Mouse (Mus musculus): Measurements from ENCODE around the gene Col11a2.
"Not testable (repeated sequence)": the region's sequence is repeated elsewhere in the genome, so short reads cannot be mapped to it uniquely, and the experiment has no call there.

Gene Col11a2

DNA sequence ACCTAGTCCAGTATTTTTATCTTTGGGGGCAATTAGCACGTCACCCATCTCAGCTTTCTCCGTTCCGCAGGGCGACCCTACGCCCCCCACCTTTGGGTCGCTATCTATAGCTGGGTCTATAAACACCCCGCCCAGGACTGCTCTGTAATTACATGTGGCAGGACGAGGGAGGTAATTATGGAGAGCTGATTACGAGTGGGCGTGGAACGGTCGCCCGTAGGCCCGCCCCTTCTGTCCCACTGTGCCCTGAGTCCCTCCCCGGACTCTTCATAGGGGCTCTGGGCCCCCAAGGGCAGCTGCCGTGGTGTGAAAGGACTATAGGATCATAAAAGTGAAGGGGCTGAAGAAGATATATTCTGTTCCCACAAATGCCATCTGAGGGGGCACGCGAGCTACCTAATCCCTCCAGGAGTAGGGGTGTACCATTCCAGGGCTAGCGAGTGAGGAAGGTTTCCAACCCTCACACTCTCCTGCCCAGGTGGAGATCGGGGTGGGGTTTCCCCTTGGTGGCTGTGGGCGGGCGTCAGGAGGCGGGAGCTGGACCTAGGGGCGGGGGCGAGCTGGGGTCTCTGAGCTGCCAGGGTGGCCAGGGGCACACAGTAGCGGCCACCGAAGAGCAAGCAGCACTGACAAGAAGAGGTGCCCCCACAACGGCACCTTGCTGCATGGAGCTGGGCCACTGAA lies at the start of gene Col11a2:
TSS of gene Col11a2 (plus strand) at position 560 of the 684 bp plus-strand sequence.
- no peak for DNase-seq (ENCODE audit: low read depth, low spot score)

DNA sequence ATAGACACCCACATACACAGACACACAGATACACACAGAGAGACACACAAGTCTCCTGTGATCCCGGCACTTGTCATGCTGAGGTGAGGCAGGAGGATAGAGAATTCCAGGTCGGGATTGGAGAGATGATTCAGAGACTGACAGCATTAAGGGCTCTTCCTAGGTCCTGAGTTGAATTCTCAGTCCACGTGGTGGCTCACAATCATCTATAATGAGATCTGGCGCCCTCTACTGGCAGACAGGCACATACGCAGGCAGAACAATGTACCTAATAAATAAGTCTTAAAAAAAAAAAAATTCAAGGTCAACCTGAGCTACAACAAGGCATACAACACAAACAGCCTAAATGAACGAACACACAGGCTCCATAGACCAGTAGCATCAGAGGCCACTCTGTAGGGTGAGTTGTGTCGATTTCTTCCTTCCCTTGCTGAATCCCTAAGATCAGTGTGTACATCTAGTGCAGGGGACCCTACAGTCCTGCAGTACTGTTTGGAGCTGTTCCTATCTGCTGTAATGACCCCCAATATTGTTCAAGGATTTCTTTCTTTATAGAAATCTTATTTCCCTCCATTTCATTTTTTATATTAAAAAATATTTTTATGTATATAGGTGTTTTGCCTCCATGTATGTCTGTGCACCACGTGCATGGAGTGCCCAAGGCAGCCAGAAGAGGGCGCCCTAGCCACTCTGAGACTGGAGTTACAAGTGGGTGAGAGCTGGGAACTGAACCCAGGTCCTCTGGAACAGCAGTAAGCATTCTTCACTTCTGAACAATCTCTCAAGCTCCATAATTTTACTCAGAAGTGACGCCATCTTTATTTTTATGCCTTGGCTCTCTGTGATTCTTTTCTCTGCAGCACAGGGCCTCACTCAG lies 47.2 kb upstream of the Col11a2 start:
- peak; percentile 95 for DNase-seq (ENCODE audit: low read depth, low spot score)

DNA sequence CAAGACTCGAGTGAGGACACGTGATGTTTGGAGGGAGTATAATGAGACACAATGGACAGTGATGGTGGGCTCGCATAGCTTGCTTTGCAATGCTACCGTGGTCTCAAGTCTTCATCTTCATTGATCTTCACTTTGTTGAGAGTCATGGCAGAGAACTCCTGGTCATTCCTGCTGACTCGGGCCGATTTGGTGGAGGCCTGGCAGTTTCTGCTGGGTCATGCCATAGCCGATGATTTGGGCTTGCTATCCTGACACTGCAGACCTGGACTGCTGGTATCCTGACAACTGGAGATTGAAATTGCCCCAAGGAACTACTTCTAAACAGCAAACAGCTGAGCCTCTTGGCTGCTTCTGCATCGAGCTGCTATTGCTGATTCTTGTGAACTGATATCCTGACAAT lies 44.3 kb upstream of the Col11a2 start:
- no peak for DNase-seq (ENCODE audit: low read depth, low spot score)

DNA sequence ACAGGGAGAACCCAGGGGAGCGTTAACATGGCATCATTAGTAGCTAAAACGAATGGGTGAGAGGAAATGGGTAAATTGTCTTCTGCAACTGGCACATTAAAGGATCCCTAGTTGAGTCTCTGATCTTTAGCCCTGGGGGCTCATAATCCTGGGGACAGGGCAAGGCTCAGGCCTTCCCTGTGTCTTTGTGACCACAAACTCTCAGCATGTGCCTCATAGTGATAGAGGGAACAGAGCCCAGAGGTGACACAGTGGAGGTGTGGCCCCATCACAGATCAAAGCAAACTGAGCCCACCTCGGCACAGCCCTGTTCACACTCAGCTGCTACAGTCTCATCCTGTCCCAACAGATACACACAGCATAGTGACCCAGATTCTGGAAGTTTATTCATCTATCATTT lies 43.6 kb upstream of the Col11a2 start:
- peak; percentile 1 for DNase-seq (ENCODE audit: low read depth, low spot score)

DNA sequence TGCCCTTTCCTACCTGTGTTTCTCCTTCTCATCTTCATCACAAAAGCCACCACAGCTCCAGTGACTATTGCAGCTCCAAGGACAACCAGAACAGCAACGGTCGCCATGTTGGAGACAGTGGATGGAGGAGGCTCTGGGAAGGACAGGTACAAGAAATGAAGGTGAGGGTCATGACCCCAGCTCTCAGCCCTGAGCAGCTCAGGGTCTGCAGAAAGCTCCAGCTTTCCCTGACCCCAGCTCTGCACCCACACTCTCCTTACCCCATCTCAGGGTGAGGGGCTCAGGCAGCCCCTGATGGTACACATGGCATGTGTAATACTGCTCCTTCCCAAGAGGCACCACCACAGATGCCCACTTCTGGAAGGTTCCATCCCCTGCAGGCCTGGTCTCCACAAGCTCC lies 42.2 kb upstream of the Col11a2 start:
- peak; percentile 1 for DNase-seq (ENCODE audit: low read depth, low spot score)

DNA sequence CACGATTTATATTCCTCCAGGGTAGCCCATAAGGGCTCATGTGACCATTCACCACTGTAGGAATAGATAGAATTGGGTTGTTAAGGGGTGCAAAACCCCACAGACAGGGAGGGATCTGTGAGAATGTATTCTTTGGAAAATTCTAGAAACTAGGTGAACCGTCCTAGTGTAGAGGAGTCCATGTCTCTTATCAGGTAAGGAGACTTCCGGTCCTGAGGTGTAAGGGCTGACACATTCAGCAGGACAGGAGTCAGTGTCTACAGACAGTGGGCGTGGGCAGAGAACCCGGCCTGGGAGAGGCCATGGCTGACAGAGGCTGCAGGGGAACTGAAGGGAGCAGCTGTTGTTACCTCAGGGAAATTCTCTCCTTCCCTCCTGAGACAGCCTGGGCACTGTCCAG lies 40.5 kb upstream of the Col11a2 start:
- peak; percentile 12 for DNase-seq (ENCODE audit: low read depth, low spot score)

DNA sequence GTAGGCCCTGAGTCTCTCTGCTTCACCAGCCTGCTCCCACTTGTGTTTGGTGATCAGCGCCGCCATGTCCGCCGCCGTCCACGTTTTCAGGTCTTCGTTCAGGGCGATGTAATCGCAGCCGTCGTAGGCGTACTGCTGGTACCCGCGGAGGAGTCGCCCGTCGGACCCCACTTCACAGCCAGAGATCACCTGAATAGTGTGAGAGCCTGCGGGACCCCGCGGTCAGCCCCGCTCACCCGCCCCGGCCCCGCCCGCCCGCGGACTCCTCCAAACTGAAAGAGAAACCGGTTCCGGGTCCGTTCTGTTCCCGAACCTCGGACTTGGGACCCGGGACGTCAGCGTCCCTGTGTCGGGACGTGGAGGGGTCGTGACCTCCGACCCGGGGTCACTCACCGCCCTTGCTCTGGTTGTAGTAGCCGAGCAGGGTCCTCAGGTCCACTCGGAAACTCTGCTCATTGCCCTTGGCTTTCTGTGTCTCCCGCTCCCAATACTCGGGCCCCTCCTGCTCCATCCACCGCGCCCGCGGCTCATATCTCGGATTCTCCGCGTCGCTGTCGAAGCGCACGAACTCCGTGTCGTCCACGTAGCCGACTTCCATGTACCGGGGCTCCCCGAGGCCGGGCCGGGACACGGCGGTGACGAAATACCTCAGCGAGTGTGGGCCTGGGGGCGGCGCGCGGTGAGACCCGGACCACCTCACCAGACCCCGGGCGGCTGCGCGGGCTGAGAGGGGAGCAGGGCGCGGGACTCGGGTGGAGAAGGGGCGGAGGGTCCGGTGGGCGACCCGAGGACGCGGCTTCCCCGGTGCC lies 39.7 kb upstream of the Col11a2 start:
- DNase-seq (ENCODE audit: low read depth, low spot score): peak; percentile 18

DNA sequence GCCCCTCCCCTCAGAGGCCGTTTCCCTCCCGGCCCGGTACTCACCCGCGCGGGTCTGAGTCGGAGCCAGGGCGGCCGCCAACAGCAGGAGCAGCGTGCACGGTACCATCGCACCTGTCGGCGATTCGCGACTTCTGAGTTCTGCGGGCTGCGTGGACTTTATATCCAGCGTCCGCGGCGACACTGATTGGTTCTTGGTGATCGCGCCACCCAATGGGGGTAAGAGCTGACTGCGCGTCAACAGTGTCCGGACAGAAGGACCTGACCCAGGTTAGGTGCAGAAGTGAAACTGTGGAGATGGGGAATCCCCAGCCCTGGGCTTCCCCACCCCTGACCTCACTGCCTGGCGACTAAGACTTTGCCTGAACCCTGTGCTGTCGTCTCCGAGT lies 39.1 kb upstream of the Col11a2 start, which contains the start of gene H2-K1:
TSS of gene H2-K1 (minus strand) at position 198 of the 388 bp plus-strand sequence.
- peak; percentile 86 for DNase-seq (ENCODE audit: low read depth, low spot score)

DNA sequence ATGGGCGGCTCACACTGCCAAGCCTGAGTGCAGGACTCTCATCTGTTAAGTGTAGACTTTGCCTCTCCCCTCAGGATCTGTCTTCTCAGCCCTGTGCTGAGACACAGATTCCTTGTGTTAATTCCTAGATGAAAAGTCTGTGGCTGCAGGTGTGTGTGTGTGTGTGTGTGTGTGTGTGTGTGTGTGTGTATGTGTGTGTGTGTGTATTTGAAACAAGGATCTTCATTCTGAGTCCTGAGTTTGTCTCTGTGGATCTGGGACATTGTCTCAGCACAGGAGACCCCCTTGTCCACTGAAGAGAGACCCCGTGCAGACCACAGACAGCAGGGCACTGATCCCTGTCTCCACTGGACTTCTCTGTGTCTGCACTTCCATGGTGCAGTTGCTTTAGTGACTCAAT lies 38.4 kb upstream of the Col11a2 start:
- not testable (repeated sequence) for DNase-seq (ENCODE audit: low read depth, low spot score)

DNA sequence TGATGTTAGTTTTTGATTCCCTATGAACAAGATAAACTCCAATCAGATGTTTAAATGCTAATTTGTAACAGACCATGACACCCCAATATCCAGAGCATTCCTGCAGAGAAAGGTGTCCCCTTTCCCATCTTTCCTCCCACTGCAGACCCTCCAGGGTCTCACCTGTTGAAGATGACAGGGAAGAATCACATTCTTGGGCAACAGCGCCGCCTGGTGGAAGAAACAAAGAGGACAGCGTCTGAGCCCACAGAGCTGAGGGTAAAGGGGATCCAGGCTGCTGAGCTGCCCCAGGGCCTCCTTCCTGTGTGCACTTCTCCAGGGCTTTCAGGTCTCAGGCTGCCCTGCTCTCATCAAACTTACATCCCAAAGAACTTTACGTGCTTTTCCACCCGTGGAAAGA lies 35.8 kb upstream of the Col11a2 start:
- DNase-seq (ENCODE audit: low read depth, low spot score): peak; percentile 74

DNA sequence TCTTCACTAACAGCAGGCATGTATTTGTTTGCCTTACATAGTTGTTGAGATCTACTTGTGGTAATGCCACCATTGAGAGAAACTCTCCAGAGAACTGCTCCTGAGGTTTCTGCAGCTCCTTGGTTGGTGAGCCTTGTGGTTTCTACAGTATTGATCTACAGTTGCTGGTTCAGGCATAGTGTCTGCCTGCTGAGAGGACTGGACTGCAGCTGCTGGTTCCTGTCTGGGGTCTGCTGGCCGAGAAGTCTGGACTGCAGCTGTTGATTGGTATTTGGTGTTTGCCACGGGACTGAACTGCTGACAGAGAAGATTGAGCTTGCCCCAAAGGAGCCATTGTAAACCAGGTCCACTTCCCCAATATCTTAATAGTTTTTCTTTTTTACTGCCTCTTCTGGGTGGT lies 32.7 kb upstream of the Col11a2 start:
- DNase-seq (ENCODE audit: low read depth, low spot score): no peak

DNA sequence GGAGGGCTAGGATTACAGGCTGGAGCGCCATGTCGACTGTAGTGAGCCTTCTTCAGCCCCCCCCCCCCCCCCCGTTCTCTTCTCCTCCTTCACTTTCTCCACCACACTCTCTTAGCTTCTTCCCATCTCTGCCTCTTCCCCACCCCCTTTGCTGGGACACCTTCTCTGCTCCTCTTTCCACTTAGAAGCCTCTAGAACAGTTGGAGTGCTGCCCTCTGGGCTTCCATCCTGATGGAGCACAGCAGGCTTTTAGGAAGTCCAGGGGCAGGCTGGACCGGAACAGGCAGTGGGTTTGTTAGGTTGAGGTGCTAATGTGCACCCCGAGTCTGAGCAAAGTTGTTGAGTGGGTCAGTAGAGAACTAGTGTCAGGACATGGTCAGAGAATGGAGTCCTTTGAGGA lies 29.1 kb upstream of the Col11a2 start:
- no peak for DNase-seq (ENCODE audit: low read depth, low spot score)

DNA sequence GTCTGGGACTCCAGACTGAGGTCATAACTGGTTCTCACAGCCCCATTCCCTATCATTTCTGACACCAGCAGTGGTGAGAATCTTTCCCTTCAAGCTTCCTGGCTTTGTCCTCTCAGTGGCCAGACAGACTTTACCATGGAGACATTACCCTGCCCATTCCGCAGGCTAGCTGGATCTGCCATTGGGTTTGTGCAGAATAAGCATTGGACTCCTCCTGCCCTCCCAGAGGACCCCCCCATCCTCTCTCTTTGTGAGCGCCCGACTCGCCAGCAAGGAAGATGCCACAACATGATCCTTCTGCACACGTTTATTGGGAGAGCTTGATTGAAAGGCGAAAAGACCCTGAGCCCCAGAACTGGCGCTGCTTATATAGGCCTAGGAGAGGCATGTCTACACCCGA lies 25.8 kb upstream of the Col11a2 start:
- DNase-seq (ENCODE audit: low read depth, low spot score): peak; percentile 2

DNA sequence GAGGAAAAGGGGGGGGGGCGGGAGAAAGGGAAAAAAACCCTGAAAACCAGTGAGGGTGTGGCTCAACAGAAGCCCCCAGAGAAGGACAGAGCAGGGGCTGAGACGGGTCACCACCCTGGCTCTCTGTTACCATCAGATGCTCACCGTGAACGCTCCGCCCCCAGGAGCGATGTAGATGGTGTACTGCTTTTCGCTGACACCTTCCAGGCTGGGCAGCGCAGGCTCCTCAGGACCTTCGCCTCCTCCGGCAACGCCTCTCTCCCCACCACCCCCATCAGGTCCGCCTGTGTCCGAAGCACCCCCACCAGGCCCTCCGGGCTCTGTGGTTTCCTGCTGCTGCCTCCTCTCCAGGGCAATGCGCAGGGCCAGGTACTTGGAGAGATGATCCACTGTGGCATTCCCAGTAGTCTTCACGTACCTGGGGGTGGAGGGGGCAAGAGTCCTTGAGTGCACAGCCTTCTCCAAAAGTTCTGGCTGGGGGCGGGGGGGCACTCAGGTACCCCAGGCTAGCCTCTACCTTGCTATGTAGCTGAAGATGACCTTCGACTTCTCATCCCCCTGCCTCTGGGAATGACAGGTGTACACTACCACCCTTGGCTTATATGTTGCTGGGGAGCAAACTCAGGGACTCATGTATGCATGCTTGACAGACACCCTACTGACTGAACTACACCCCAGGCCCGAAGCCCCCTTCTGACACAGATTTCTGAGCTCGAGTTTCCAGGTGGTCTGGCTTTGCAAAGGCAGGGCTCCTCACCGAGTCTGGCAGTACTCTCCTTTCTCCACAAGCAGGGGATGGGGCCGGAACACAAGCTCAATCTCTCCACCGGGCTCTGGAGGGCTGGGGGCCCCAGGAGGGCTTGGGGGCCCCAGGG lies 17.5 kb upstream of the Col11a2 start:
- DNase-seq (ENCODE audit: low read depth, low spot score): no peak

DNA sequence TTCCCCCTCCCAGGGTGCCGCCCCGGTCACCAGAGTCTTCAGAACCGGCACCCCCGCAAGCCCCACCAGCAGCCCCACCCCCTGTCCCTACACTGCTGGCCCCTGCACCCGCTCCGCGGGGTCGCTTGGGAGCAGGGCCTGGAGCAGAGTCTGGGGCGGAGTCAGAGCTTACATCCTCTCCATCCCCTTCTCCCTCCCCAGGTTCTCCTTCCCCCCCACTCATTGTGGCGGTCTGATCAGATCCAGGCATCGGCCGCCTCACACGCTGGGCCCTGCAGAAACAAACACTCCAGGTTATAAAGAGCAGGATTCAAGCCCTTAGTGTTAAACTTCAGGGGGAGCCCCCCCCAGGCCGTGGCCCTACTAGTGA lies 16.8 kb upstream of the Col11a2 start:
- DNase-seq (ENCODE audit: low read depth, low spot score): no peak

DNA sequence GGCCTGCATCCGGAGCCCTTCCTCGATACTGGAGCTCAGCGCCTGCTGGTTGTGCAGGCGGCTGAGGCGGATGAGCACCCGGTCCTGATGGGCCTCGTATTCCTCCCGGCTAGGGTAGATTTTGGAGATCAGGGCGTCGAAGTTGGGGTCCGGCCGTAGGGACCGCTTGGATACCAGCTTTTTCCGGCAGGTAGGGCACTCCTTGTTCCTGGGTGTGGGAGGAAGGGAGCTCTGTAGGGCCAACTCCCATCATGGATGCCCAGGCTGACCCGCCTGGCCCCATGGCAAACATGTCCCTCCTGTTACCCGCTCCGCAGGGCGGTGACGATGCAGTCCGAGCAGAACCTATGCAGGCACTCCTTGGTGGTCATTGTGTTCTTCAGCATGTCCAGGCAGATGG lies 16.2 kb upstream of the Col11a2 start:
- no peak for DNase-seq (ENCODE audit: low read depth, low spot score)

DNA sequence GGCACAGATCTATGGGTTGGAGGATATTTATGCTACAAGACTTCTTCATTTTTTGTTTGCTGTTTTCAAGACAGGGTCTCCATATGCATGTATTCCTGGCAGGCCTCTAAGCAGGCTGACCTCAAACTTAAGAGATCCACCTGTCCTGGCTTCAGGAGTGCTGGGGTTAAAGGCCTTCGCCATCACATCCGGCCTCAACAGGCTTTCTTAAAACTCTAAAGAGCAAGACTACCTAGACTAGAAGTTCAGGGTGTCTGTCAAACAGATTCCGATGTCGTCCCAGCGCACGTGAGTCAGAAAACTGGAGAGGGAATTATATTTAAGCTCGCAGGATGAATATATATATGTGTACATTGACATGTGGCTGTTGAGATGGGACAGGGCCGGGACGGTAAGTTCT lies 15.6 kb upstream of the Col11a2 start:
- DNase-seq (ENCODE audit: low read depth, low spot score): no peak

DNA sequence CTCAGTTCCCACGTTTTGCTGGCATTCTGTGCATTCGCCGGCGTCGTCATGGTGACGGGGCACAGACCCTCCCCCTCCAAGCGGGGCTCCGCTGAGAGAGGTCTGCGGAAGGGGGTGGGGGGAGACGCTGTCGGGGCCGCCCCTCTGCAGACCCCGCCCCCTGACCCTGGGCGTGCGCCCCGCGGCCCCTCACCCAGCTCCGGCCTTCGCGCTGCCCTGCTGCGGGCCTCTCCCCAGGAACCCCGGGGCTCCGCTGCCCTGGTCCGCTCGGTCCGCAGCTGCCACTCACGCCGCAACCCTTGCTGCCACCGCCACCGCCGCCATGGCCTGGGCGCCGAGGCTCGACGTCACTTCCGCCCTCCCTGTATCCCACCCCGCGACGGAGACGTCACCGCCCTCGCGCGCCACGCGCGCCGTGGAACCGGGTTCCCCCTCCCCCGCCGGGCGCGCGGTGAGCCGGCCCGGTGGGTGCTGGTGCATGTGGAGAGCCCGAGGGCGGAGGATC lies 14.9 kb upstream of the Col11a2 start, which contains the start of gene Ring1:
TSS of gene Ring1 (minus strand) at position 364 of the 505 bp plus-strand sequence.
- peak; percentile 90 for DNase-seq (ENCODE audit: low read depth, low spot score)

DNA sequence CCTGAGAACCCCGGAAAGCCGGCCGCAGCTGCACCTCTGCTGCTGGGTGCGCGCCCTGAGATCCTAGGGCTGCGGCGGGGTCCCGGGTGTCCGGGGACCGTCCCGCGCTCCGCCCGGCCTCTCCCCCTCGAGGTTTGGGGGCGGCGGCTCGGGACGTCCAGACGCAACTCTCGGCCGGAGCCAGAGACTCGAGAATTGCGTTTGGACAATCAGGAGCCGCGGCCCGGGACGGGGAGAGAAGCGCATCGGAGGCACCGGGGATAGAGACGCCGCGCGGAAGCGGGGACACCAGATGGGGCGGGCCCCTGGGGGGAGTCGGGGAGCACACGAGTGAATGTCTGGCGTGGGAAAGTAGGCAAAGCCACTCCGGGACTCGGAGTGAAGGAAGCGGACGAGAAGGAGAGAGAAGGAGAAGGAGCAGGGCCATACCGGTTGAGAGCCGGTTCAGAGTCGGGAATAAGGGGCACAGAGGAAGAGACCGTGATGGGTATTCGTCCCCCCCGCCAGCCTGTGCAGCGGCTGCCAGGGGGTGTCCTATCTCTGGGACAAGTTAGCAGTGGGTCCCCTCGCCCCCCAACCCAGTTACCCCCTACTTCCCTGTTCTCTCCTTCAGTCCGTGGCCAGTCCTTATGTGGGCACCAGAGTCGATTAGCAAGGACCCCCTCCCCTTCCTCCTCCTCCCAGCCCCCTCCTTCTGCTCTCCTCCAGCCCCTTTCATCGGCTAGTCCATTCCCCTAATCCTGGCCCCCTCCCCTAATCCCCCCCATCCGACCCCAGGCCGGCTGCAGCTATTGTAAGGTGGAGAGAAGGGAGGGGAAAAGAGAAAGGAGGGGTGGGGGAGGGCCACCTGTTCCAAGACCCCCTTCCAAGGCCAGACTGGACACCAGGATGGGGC lies 14.1 kb upstream of the Col11a2 start:
- DNase-seq (ENCODE audit: low read depth, low spot score): no peak

DNA sequence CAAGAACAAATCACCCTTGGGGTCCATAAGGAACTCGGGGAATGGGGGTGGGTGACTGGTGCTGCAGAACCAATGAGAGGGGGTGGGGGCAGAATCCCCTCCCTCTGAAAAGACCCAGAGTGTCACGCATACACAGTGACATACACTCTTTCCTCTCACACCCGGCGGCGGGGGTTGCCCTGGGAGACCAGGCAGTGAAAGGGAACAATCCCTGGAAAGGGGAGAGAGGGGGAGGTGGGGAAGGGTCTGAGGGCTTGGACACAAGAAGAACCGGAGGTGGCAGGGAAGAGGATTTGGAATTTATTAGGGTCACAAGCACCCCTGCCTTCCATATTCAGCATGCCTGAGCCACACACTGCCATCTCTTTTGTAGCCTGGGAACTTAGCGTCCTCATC lies 13.5 kb upstream of the Col11a2 start:
- no peak for DNase-seq (ENCODE audit: low read depth, low spot score)

Measured in ES-CJ7 (cell line).